Mouse (Mus musculus): ENCODE data around the gene Camk1. TPM values are rescaled to one million over a fixed set of nuclear protein-coding genes. Genes with fewer than 3 reads are reported as not detected.
A peak's percentile ranks its signal among the peaks of the same experiment; 100 is the strongest.
"Not testable (repeated sequence)": the region's sequence is repeated elsewhere in the genome, so short reads cannot be mapped to it uniquely, and the experiment has no call there.

Gene Camk1
- polyA plus RNA-seq, 1 experiment from 2014 or later: 56.1 TPM

DNA sequence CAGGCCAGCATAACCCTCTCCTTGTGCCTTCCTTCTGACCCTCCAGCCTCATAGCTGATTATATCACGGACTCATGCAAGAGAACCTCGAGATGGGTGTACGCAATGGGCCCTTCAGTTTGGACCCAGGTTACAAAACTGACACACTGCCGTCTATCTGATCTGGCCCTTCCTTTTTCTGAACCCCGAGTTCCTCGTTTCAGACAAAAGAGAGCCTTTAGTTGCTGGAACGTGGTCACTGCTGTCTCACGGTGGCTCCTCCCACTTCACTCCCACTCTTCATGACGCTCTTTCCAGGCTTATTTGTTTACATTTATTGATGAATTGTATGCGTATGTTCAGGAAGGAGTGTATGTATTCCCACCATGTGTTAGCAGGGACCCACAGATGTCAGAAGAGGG, 7.9 kb upstream of the Camk1 start:
- no peaks in the 10 kb centered on the region for H3K36me3 ChIP-seq (ENCODE audit: poor library complexity, severe bottlenecking)
- 58% methylated on average over 10 of the region's 10 CpGs for WGBS
- H3K9ac ChIP-seq: no peak overlapping the region
- no peak overlapping the region for H3K4me2 ChIP-seq
- no peaks in the 10 kb centered on the region for H3K4me1 ChIP-seq
- no peaks in the 10 kb centered on the region for H3K9me3 ChIP-seq (replicated peaks)
- H3K4me3 ChIP-seq: no peak overlapping the region
- ATAC-seq: no peak
- no peaks in the 10 kb centered on the region for H3K27me3 ChIP-seq
- H3K27ac ChIP-seq: no peak overlapping the region

DNA sequence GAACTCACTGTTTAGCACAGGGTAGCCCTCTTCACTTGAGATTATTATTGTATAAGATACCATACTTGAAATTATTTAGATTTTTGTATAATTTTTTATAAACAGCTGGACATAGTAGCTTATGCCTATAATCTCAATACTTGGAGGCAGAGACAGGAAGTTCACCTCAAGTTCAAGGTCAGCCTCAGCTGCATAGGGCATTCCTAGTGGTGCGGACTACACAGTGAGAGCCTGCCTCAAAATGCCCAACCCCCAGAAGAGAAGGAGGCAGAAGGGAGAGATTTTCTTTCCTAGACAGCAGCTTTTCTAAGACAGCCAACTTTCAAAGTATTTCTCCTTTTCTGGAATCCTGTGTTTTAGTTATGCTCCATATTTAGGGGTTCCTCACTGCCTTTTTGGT, 7.4 kb upstream of the Camk1 start:
- H3K4me1 ChIP-seq: no peaks in the 10 kb centered on the region
- H3K4me2 ChIP-seq: no peak overlapping the region
- ATAC-seq: no peak
- no peak overlapping the region for H3K9ac ChIP-seq
- H3K27me3 ChIP-seq: no peaks in the 10 kb centered on the region
- WGBS: 92% methylated on average over 1 of the region's 1 CpGs
- H3K4me3 ChIP-seq: no peak overlapping the region
- no peaks in the 10 kb centered on the region for H3K36me3 ChIP-seq (ENCODE audit: poor library complexity, severe bottlenecking)
- no peak overlapping the region for H3K27ac ChIP-seq
- no peaks in the 10 kb centered on the region for H3K9me3 ChIP-seq (replicated peaks)

- Histone ChIP-seq H3K27ac (no peak overlapping the region), H3K27me3 (no peaks in the 10 kb centered on the region), H3K4me3 (no peak overlapping the region), H3K4me2 (no peak overlapping the region), H3K9ac (no peak overlapping the region), H3K36me3 (ENCODE audit: poor library complexity, severe bottlenecking) (no peaks in the 10 kb centered on the region), H3K4me1 (no peaks in the 10 kb centered on the region), H3K9me3 (replicated peaks) (no peaks in the 10 kb centered on the region)
- no peak for ATAC-seq
These were observed 6.8 kb upstream of the Camk1 start for GRCm38 (mm10) chr6:113350538-113350937.

- no peaks in the 10 kb centered on the region for H3K36me3 ChIP-seq (ENCODE audit: poor library complexity, severe bottlenecking)
- no peaks in the 10 kb centered on the region for H3K9me3 ChIP-seq (replicated peaks)
- no peak overlapping the region for H3K27ac ChIP-seq
- H3K4me3 ChIP-seq: no peak overlapping the region
- H3K27me3 ChIP-seq: no peaks in the 10 kb centered on the region
- peaks cover 22% of the 10 kb centered on the region for H3K4me1 ChIP-seq
- H3K9ac ChIP-seq: no peak overlapping the region
- ATAC-seq: no peak
- H3K4me2 ChIP-seq: no peak overlapping the region
- WGBS: 90% methylated on average over 4 of the region's 4 CpGs
These were observed 3.1 kb upstream of the Camk1 start for GRCm38 (mm10) chr6:113346897-113347296.

DNA sequence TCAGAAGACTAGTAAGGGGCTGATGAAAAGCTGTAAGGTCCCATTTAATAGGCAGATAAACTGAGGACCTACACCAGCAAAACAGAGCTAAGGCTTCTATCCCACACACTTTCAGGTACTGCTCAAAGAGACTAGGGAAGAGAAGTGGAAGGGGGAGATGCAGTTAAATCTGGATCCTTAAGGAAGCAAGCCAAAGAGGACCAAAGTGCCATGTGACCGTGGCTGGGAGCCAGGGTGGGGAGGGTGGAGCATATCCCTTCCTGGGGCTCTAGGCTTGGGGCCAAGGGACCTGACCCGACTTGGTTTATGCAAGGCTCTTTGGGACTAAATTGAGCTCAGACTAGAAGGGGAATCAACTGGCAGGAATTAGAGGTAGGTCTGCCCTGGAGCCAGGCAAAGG, 537 bp upstream of the Camk1 start:
- Histone ChIP-seq H3K4me1 (peaks cover 25% of the 10 kb centered on the region), H3K9me3 (replicated peaks) (no peaks in the 10 kb centered on the region), H3K9ac (peak overlapping the region; percentile 80; the same call in 1 of the 2 replicates), H3K27ac (no peak overlapping the region), H3K4me2 (peak overlapping the region; percentile 81), H3K36me3 (ENCODE audit: poor library complexity, severe bottlenecking) (peaks cover 10% of the 10 kb centered on the region), H3K27me3 (no peaks in the 10 kb centered on the region), H3K4me3 (peak overlapping the region; percentile 55; the same call in 1 of the 2 replicates)
- ATAC-seq: no peak
- WGBS: 46% methylated on average over 2 of the region's 2 CpGs

DNA sequence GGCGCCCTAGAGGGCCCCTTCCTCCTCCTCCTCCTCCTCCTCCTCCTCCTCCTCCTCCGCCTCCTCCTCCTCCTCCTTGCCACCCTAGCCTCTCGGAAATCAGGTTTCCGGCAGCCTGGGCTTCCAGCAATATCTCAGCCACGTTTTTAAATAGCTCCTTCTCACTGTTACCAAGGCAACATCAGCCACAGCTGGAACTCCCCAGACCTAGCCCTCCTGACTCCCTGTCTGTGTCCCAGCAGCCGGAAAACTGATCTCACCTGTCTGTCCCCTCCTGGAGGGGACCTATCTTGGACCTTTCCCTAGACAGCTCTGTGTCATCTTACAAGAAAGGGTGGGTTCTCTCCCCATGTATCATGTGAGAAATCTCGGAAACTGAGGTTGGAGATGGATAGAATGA, 1.5 kb downstream of the Camk1 start:
- Histone ChIP-seq H3K4me3 (peak overlapping the region; percentile 12; the same call in 1 of the 2 replicates), H3K27me3 (no peaks in the 10 kb centered on the region), H3K9me3 (replicated peaks) (no peaks in the 10 kb centered on the region), H3K9ac (no peak overlapping the region), H3K4me1 (peaks cover 25% of the 10 kb centered on the region), H3K4me2 (peak overlapping the region; percentile 81), H3K27ac (no peak overlapping the region), H3K36me3 (ENCODE audit: poor library complexity, severe bottlenecking) (peaks cover 26% of the 10 kb centered on the region)
- ATAC-seq: no peak
- WGBS: 50% methylated on average over 6 of the region's 7 CpGs

- Histone ChIP-seq H3K27me3 (no peaks in the 10 kb centered on the region), H3K9ac (0 out of 2 replicates have a peak overlapping the region, but pooled peaks have one; percentile 12), H3K4me3 (no peak overlapping the region), H3K4me1 (peaks cover 25% of the 10 kb centered on the region), H3K27ac (no peak overlapping the region), H3K4me2 (peak overlapping the region; percentile 20; the same call in 1 of the 2 replicates), H3K9me3 (replicated peaks) (no peaks in the 10 kb centered on the region), H3K36me3 (ENCODE audit: poor library complexity, severe bottlenecking) (peaks cover 31% of the 10 kb centered on the region)
- WGBS: 92% methylated on average over 6 of the region's 6 CpGs
- no peak for ATAC-seq
These were observed 2.2 kb downstream of the Camk1 start for GRCm38 (mm10) chr6:113341574-113341973.

- Histone ChIP-seq H3K4me3 (no peak overlapping the region), H3K9ac (no peak overlapping the region), H3K4me1 (peaks cover 12% of the 10 kb centered on the region), H3K36me3 (ENCODE audit: poor library complexity, severe bottlenecking) (peaks cover 66% of the 10 kb centered on the region), H3K4me2 (no peak overlapping the region), H3K9me3 (replicated peaks) (no peaks in the 10 kb centered on the region), H3K27ac (no peak overlapping the region), H3K27me3 (no peaks in the 10 kb centered on the region)
- no peak for ATAC-seq
- 77% methylated on average over 8 of the region's 8 CpGs for WGBS
These were observed 6.7 kb downstream of the Camk1 start for GRCm38 (mm10) chr6:113336852-113337620.

- Histone ChIP-seq H3K4me2 (no peak overlapping the region), H3K27ac (no peak overlapping the region), H3K27me3 (no peaks in the 10 kb centered on the region), H3K36me3 (ENCODE audit: poor library complexity, severe bottlenecking) (peaks cover 70% of the 10 kb centered on the region), H3K9me3 (replicated peaks) (no peaks in the 10 kb centered on the region), H3K4me3 (no peak overlapping the region), H3K9ac (no peak overlapping the region), H3K4me1 (peaks cover 9% of the 10 kb centered on the region)
- WGBS: 85% methylated on average over 6 of the region's 6 CpGs
- no peak for ATAC-seq
These were observed 9.6 kb downstream of the Camk1 start for GRCm38 (mm10) chr6:113334216-113334615.

DNA sequence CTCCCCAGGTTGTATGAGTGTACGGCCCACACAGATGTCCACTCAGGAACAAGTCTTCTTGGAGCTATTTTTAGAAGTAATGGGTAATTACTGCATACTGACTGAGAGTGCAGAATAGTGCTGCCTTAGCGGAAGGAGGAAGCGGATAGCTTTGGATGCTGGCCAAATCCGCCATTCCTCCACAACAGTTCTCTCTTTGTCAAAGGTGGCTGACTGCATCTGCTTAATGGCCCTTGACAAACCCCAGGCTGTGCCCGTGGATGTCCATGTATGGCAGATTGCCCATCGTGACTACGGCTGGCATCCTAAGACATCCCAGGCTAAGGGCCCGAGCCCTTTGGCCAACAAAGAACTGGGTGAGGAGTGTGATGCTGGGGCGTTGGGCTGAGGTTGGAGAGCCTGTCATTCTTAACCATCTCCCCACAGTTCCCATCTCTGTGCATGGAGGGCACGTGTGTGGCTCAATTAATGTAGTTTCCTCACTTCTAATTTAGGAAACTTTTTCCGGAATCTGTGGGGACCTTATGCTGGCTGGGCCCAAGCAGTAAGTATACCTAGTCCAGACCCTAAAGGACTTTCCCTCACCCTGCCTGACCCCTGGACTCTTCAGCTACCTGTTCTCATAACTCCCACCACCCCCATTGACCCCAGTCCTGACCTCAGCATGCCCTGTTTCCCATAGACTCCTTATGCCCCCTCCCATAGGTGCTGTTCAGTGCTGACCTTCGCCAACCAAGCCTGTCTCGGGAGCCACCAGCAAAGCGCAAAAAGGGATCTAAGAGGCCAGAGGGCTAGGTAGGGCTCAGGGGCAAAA, 10.4 kb downstream of the Camk1 start:
- Histone ChIP-seq H3K4me1 (peaks cover 9% of the 10 kb centered on the region), H3K9me3 (replicated peaks) (no peaks in the 10 kb centered on the region), H3K4me3 (no peak overlapping the region), H3K36me3 (ENCODE audit: poor library complexity, severe bottlenecking) (peaks cover 69% of the 10 kb centered on the region), H3K27ac (peak overlapping the region; percentile 51), H3K27me3 (no peaks in the 10 kb centered on the region), H3K9ac (no peak overlapping the region), H3K4me2 (peak overlapping the region; percentile 4; the same call in 1 of the 2 replicates)
- peak; percentile 63 for ATAC-seq
- 49% methylated on average over 14 of the region's 14 CpGs for WGBS

DNA sequence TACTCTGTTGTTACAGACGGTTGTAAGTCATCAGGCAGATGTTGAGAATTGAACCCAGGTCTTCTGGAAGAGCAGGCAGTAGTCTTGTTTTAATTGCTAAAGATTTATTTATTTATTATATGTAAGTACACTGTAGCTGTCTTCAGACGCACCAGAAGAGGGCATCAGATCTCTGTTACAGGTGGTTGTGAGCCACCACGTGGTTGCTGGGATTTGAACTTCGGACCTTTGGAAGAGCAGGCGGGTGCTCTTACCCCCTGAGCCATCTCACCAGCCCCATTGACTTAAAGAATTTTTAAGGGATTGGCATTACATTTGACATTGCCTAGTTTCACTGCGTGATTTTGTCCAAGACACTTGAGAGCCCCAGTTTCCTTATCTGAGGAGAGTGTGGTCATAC, 11.1 kb downstream of the Camk1 start:
- ATAC-seq: not testable (repeated sequence)

GRCm38 (mm10) chr6:113331721-113332120, 12.1 kb downstream of the Camk1 start:
- no peak for ATAC-seq
- H3K27ac ChIP-seq: no peak overlapping the region
- no peak overlapping the region for H3K4me2 ChIP-seq
- 87% methylated on average over 11 of the region's 11 CpGs for WGBS
- H3K27me3 ChIP-seq: no peaks in the 10 kb centered on the region
- H3K4me1 ChIP-seq: peaks cover 15% of the 10 kb centered on the region
- H3K9me3 ChIP-seq (replicated peaks): no peaks in the 10 kb centered on the region
- H3K9ac ChIP-seq: no peak overlapping the region
- H3K4me3 ChIP-seq: no peak overlapping the region
- H3K36me3 ChIP-seq (ENCODE audit: poor library complexity, severe bottlenecking): peaks cover 54% of the 10 kb centered on the region

More for the DNA sequence above, 11.1 kb downstream of the Camk1 start:
- Histone ChIP-seq H3K36me3 (ENCODE audit: poor library complexity, severe bottlenecking) (peaks cover 63% of the 10 kb centered on the region), H3K27ac (peak overlapping the region; percentile 51; the same call in 1 of the 2 replicates)
- not testable (repeated sequence) for H3K9ac ChIP-seq; H3K4me2 ChIP-seq; H3K9me3 ChIP-seq (replicated peaks); H3K27me3 ChIP-seq; H3K4me3 ChIP-seq; H3K4me1 ChIP-seq
- 71% methylated on average over 6 of the region's 6 CpGs for WGBS

Data from forebrain, embryonic 13.5 days (tissue).